Mouse (Mus musculus): ENCODE results near the gene Tceal7.

Gene Tceal7

GRCm38 (mm10) chrX:136214729-136215677 is at the start of gene Tceal7, which contains the start of gene Bex1:
Gene Tceal7, plus strand, starts transcription at chrX:136214779.
Gene Bex1, minus strand, starts transcription at chrX:136215513.
- DNase-seq: peak; percentile 30

- no peak for DNase-seq
Measured at GRCm38 (mm10) chrX:136170625-136171024, 44.0 kb upstream of the Tceal7 start.

- DNase-seq: peak; percentile 64
Measured at GRCm38 (mm10) chrX:136171189-136172117, 43.1 kb upstream of the Tceal7 start.

- DNase-seq: peak; percentile 84
Measured at GRCm38 (mm10) chrX:136172118-136172551, 42.4 kb upstream of the Tceal7 start, which contains the start of gene Tceal8. Gene Tceal8, minus strand, starts transcription at chrX:136172342.

- DNase-seq: no peak
Measured at GRCm38 (mm10) chrX:136172786-136173185, 41.8 kb upstream of the Tceal7 start.

GRCm38 (mm10) chrX:136180897-136181553 is 33.6 kb upstream of the Tceal7 start:
- DNase-seq: no peak

- DNase-seq: no peak
Measured at GRCm38 (mm10) chrX:136183107-136183506, 31.5 kb upstream of the Tceal7 start.

- no peak for DNase-seq
Measured at GRCm38 (mm10) chrX:136195193-136195944, 19.2 kb upstream of the Tceal7 start.

GRCm38 (mm10) chrX:136196873-136197272 is 17.7 kb upstream of the Tceal7 start:
- DNase-seq: no peak

- DNase-seq: no peak
Measured at GRCm38 (mm10) chrX:136203257-136203656, 11.3 kb upstream of the Tceal7 start.

- peak; percentile 79 for DNase-seq
Measured at GRCm38 (mm10) chrX:136203664-136204066, 10.9 kb upstream of the Tceal7 start, which contains the start of gene Tceal5. Gene Tceal5, minus strand, starts transcription at chrX:136203876.

- DNase-seq: no peak
Measured at GRCm38 (mm10) chrX:136204406-136204805, 10.2 kb upstream of the Tceal7 start.

- DNase-seq: no peak
Measured at GRCm38 (mm10) chrX:136213396-136213795, 1.2 kb upstream of the Tceal7 start.

- DNase-seq: no peak
Measured at GRCm38 (mm10) chrX:136216303-136216702, 1.7 kb downstream of the Tceal7 start.

- DNase-seq: no peak
Measured at GRCm38 (mm10) chrX:136223714-136224113, 9.1 kb downstream of the Tceal7 start.

- DNase-seq: no peak
Measured at GRCm38 (mm10) chrX:136227768-136228167, 13.2 kb downstream of the Tceal7 start.

- no peak for DNase-seq
Measured at GRCm38 (mm10) chrX:136238118-136238517, 23.5 kb downstream of the Tceal7 start.

GRCm38 (mm10) chrX:136243181-136243580 is 28.6 kb downstream of the Tceal7 start:
- no peak for DNase-seq

GRCm38 (mm10) chrX:136244574-136245229 is 30.1 kb downstream of the Tceal7 start, which contains the start of gene Tceal9:
Gene Tceal9, plus strand, starts transcription at chrX:136245079.
- DNase-seq: peak; percentile 78

GRCm38 (mm10) chrX:136245521-136246071 is 31.0 kb downstream of the Tceal7 start:
- DNase-seq: peak; percentile 28

GRCm38 (mm10) chrX:136248811-136249210 is 34.2 kb downstream of the Tceal7 start:
- no peak for DNase-seq
